10 mouse cellular contexts compared by ENCODE assay signal in genomic region chr5:120490679-120491192, GRCm38 (mm10). TPM values are rescaled to one million over a fixed set of nuclear protein-coding genes. Genes with fewer than 3 reads are reported as not detected.
DNase-seq lines count a peak whose midpoint lies in the region; ATAC-seq and TF ChIP-seq lines count a peak whose summit lies in the region.
"Had no signal": no experiment of that assay in that cellular context is flagged by ENCODE, and none has a peak within 500 bp of the region (broad histone marks: within the 10 kb centered on the region; RNA-seq: fewer than 3 reads in every experiment).

No protein-coding gene starts in this region.

- H3K9me3 ChIP-seq in hindbrain, embryonic 13.5 days = no peaks in the 10 kb centered on the region
- no peaks in the 10 kb centered on the region for H3K9me3 ChIP-seq in hindbrain, embryonic 12.5 days (replicated peaks)
- no peaks in the 10 kb centered on the region for H3K9me3 ChIP-seq in midbrain, postnatal 0 days (ENCODE audit: low read length)
- H3K9me3 ChIP-seq: liver, embryonic 13.5 days had no signal

- 78% methylated on average over 8 of the region's 8 CpGs for WGBS in hindbrain, embryonic 13.5 days
- 90% methylated on average over 8 of the region's 8 CpGs for WGBS in hindbrain, embryonic 12.5 days
- 34% methylated on average over 8 of the region's 8 CpGs for WGBS in heart, adult 2 months
- 78% methylated on average over 8 of the region's 8 CpGs for WGBS in midbrain, postnatal 0 days

- H3K27ac ChIP-seq in hindbrain, embryonic 13.5 days = peak overlapping the region; percentile 46; the same call in 1 of the 2 replicates
- H3K27ac ChIP-seq in hindbrain, embryonic 12.5 days = no peak overlapping the region
- peak overlapping the region; percentile 73 for H3K27ac ChIP-seq in heart, adult 2 months
- no peak overlapping the region; the same call in 1 of the 2 replicates for H3K27ac ChIP-seq in midbrain, postnatal 0 days (ENCODE audit: low read depth, low read length)
- H3K27ac ChIP-seq: liver, embryonic 13.5 days had no signal

- H3K27me3 ChIP-seq in hindbrain, embryonic 13.5 days = no peaks in the 10 kb centered on the region
- no peaks in the 10 kb centered on the region for H3K27me3 ChIP-seq in hindbrain, embryonic 12.5 days
- H3K27me3 ChIP-seq in heart, adult 2 months (ENCODE audit: control insufficient read depth, insufficient read depth, low read length) = no peaks in the 10 kb centered on the region
- no peaks in the 10 kb centered on the region for H3K27me3 ChIP-seq in midbrain, postnatal 0 days (ENCODE audit: insufficient read depth, low read length)
- H3K27me3 ChIP-seq: liver, embryonic 13.5 days had no signal

- TF ChIP-seq POLR2A in heart, adult 2 months (IDR thresholded peaks at IDR 0.05; ENCODE audit: insufficient read depth, low read depth, low read length) = 0 out of 2 replicates have a peak, but pooled peaks have one; percentile 26

- H3K4me1 ChIP-seq in hindbrain, embryonic 13.5 days (replicated peaks) = peaks cover 30% of the 10 kb centered on the region; the same call in 1 of the 2 replicates
- peaks cover 7% of the 10 kb centered on the region for H3K4me1 ChIP-seq in hindbrain, embryonic 12.5 days
- H3K4me1 ChIP-seq in heart, adult 2 months (ENCODE audit: control insufficient read depth, insufficient read depth, low read length) = peaks cover 4% of the 10 kb centered on the region; the same call in 1 of the 2 replicates
- no peaks in the 10 kb centered on the region for H3K4me1 ChIP-seq in midbrain, postnatal 0 days (ENCODE audit: insufficient read depth, low read length)
- H3K4me1 ChIP-seq: liver, embryonic 13.5 days had no signal

- no peak for TF ChIP-seq CTCF in heart, adult 2 months (IDR thresholded peaks at IDR 0.05)
- TF ChIP-seq CTCF in midbrain, postnatal 0 days (IDR thresholded peaks at IDR 0.05) = no peak

- H3K4me3 ChIP-seq in hindbrain, embryonic 13.5 days = no peak overlapping the region
- H3K4me3 ChIP-seq in hindbrain, embryonic 12.5 days = no peak overlapping the region
- no peak overlapping the region for H3K4me3 ChIP-seq in heart, adult 2 months
- no peak overlapping the region for H3K4me3 ChIP-seq in midbrain, postnatal 0 days (ENCODE audit: low read depth, low read length)
- H3K4me3 ChIP-seq: liver, embryonic 13.5 days had no signal

- H3K4me2 ChIP-seq in hindbrain, embryonic 13.5 days = no peak overlapping the region
- H3K4me2 ChIP-seq in hindbrain, embryonic 12.5 days (replicated peaks) = no peak overlapping the region
- H3K4me2 ChIP-seq in midbrain, postnatal 0 days (ENCODE audit: low read depth, low read length, poor library complexity, severe bottlenecking) = no peak overlapping the region
- H3K4me2 ChIP-seq: liver, embryonic 13.5 days had no signal

- 0 out of 2 replicates have a peak overlapping the region, but pooled peaks have one; percentile 4 for H3K9ac ChIP-seq in hindbrain, embryonic 13.5 days
- no peak overlapping the region for H3K9ac ChIP-seq in hindbrain, embryonic 12.5 days
- H3K9ac ChIP-seq in heart, adult 2 months (ENCODE audit: low read depth, low read length) = no peak overlapping the region
- H3K9ac ChIP-seq in midbrain, postnatal 0 days (replicated peaks; ENCODE audit: low read length, poor library complexity, severe bottlenecking) = no peak overlapping the region
- H3K9ac ChIP-seq: liver, embryonic 13.5 days had no signal

- TF ChIP-seq EP300 in heart, adult 2 months (IDR thresholded peaks at IDR 0.05; ENCODE audit: insufficient read depth, low read depth, low read length) = 0 out of 2 replicates have a peak, but pooled peaks have one; percentile 50

- H3K36me3 ChIP-seq in hindbrain, embryonic 13.5 days = peaks cover 76% of the 10 kb centered on the region
- H3K36me3 ChIP-seq in hindbrain, embryonic 12.5 days = peaks cover 54% of the 10 kb centered on the region
- no peaks in the 10 kb centered on the region for H3K36me3 ChIP-seq in heart, adult 2 months (ENCODE audit: control insufficient read depth, insufficient read depth, low read length)
- H3K36me3 ChIP-seq in midbrain, postnatal 0 days (ENCODE audit: insufficient read depth, low read length) = peaks cover 34% of the 10 kb centered on the region

- intact Hi-C loops in heart, adult 2 months (cut with DNase I) = no loop called here

- H3K79me2 ChIP-seq in heart, adult 2 months (replicated peaks; ENCODE audit: control insufficient read depth, insufficient read depth, low read length) = no peaks in the 10 kb centered on the region

- peak; percentile 63 for DNase-seq in ovary, postnatal 36 days (ENCODE audit: low spot score)
- DNase-seq in ovary, postnatal 10 days (ENCODE audit: low spot score) = no peak
- peak; percentile 52 to 66 for DNase-seq in heart, adult 2 months
- DNase-seq in midbrain, postnatal 0 days (ENCODE audit: low spot score) = peak; percentile 76
- DNase-seq in frontal cortex, postnatal 10 days (ENCODE audit: low spot score in 2 of 2) = no peak
- DNase-seq in spleen, postnatal 36 days (ENCODE audit: low spot score in 2 of 2) = no peak
- DNase-seq: liver, embryonic 13.5 days had no signal

- peak; percentile 37; the same call in 1 of the 2 replicates for ATAC-seq in hindbrain, embryonic 13.5 days (ENCODE audit: low FRiP score)
- no peak for ATAC-seq in hindbrain, embryonic 12.5 days (ENCODE audit: low FRiP score)
- no peak; the same call in 1 of the 2 replicates for ATAC-seq in midbrain, postnatal 0 days (ENCODE audit: low FRiP score)

RNA-seq across cellular contexts. Expression of gene Plbd2, which starts 12.7 kb away (rescaled TPM):
- polyA plus RNA-seq in hindbrain, embryonic 13.5 days (2015; fragmentation: Nextera tagmentation; extraction: Ambion mirVana) = 31.8 and 32.3 TPM in 2 replicates
- polyA plus RNA-seq in hindbrain, embryonic 12.5 days (2016; fragmentation: Nextera tagmentation; extraction: Ambion mirVana) = 42.0 and 44.7 TPM in 2 replicates
- 10 to 100 TPM; 39.5 to 47.1 TPM for total RNA-seq in heart, adult 2 months (2021)
- polyA plus RNA-seq in heart, adult 2 months (2012; rRNA removed) = 27.7 and 32.1 TPM in 2 replicates
- 26.7 and 27.9 TPM in 2 replicates for total RNA-seq in midbrain, postnatal 0 days (2014; rRNA removed)
- 49.9 and 52.9 TPM in 2 replicates for polyA plus RNA-seq in midbrain, postnatal 0 days (2015; fragmentation: Nextera tagmentation; extraction: Ambion mirVana)

RNA-seq across cellular contexts. Expression of gene Sds, which starts 14.4 kb away (rescaled TPM):
- not detected in 2 replicates for polyA plus RNA-seq in hindbrain, embryonic 13.5 days (2015; fragmentation: Nextera tagmentation; extraction: Ambion mirVana)
- polyA plus RNA-seq in hindbrain, embryonic 12.5 days (2016; fragmentation: Nextera tagmentation; extraction: Ambion mirVana) = not detected in 2 replicates
- 1 to 10 TPM; 1.2 to 3.0 TPM for total RNA-seq in heart, adult 2 months (2021)
- 5.6 and 10.9 TPM in 2 replicates for polyA plus RNA-seq in heart, adult 2 months (2012; rRNA removed)
- not detected in 2 replicates for total RNA-seq in midbrain, postnatal 0 days (2014; rRNA removed)
- polyA plus RNA-seq in midbrain, postnatal 0 days (2015; fragmentation: Nextera tagmentation; extraction: Ambion mirVana) = 0.17 and 0.23 TPM in 2 replicates
- polyA plus RNA-seq: liver, embryonic 13.5 days; small intestine, adult 2 months had no signal

RNA-seq across cellular contexts. Expression of gene Sdsl, which starts 18.1 kb away (rescaled TPM):
- polyA plus RNA-seq in hindbrain, embryonic 13.5 days (2015; fragmentation: Nextera tagmentation; extraction: Ambion mirVana) = 6.4 and 6.7 TPM in 2 replicates
- polyA plus RNA-seq in hindbrain, embryonic 12.5 days (2016; fragmentation: Nextera tagmentation; extraction: Ambion mirVana) = 5.4 and 7.5 TPM in 2 replicates
- total RNA-seq in heart, adult 2 months (2021) = 1 to 10 TPM; 8.8 to 9.8 TPM
- 12.6 and 13.5 TPM in 2 replicates for polyA plus RNA-seq in heart, adult 2 months (2012; rRNA removed)
- 3.4 and 4.4 TPM in 2 replicates for total RNA-seq in midbrain, postnatal 0 days (2014; rRNA removed)
- 5.8 and 6.0 TPM in 2 replicates for polyA plus RNA-seq in midbrain, postnatal 0 days (2015; fragmentation: Nextera tagmentation; extraction: Ambion mirVana)

RNA-seq across cellular contexts. Expression of gene Slc8b1, which starts 20.2 kb away (rescaled TPM):
- 2.5 and 4.1 TPM in 2 replicates for polyA plus RNA-seq in hindbrain, embryonic 13.5 days (2015; fragmentation: Nextera tagmentation; extraction: Ambion mirVana)
- polyA plus RNA-seq in hindbrain, embryonic 12.5 days (2016; fragmentation: Nextera tagmentation; extraction: Ambion mirVana) = 3.5 and 4.0 TPM in 2 replicates
- total RNA-seq in heart, adult 2 months (2021) = 10 to 100 TPM; 10.0 to 12.2 TPM
- polyA plus RNA-seq in heart, adult 2 months (2012; rRNA removed) = 13.2 and 16.5 TPM in 2 replicates
- total RNA-seq in midbrain, postnatal 0 days (2014; rRNA removed) = 1.9 and 2.1 TPM in 2 replicates
- 2.5 and 2.7 TPM in 2 replicates for polyA plus RNA-seq in midbrain, postnatal 0 days (2015; fragmentation: Nextera tagmentation; extraction: Ambion mirVana)

RNA-seq across cellular contexts. Expression of gene Lhx5, which starts 59.2 kb away (rescaled TPM):
- polyA plus RNA-seq in hindbrain, embryonic 13.5 days (2015; fragmentation: Nextera tagmentation; extraction: Ambion mirVana) = 48.9 and 50.7 TPM in 2 replicates
- 63.0 and 67.2 TPM in 2 replicates for polyA plus RNA-seq in hindbrain, embryonic 12.5 days (2016; fragmentation: Nextera tagmentation; extraction: Ambion mirVana)
- total RNA-seq in heart, adult 2 months (2021) = not detected
- not detected in 2 replicates for polyA plus RNA-seq in heart, adult 2 months (2012; rRNA removed)
- 27.0 and 30.3 TPM in 2 replicates for total RNA-seq in midbrain, postnatal 0 days (2014; rRNA removed)
- polyA plus RNA-seq in midbrain, postnatal 0 days (2015; fragmentation: Nextera tagmentation; extraction: Ambion mirVana) = 13.9 and 14.7 TPM in 2 replicates
- polyA plus RNA-seq: liver, embryonic 13.5 days had no signal

Comparison
In these comparisons a context has a peak if more than half of its experiments do, and no peak if none do; other contexts are left out.
1. H3K27ac ChIP-seq: peak in hindbrain, embryonic 13.5 days (single experiment) and heart, adult 2 months (single experiment); none in hindbrain, embryonic 12.5 days (single experiment) and midbrain, postnatal 0 days (single experiment).
2. DNase-seq: peak in ovary, postnatal 36 days (single experiment), heart, adult 2 months (2 of 2) and midbrain, postnatal 0 days (single experiment); none in ovary, postnatal 10 days (single experiment), frontal cortex, postnatal 10 days (0 of 2) and spleen, postnatal 36 days (0 of 2).